Mouse (Mus musculus) intestine, postnatal 0 days (tissue): ENCODE results near the gene Akap6. TPM values are rescaled to one million over a fixed set of nuclear protein-coding genes. Genes with fewer than 3 reads are reported as not detected.

Experiments used
- ATAC-seq: fragments of 200-750 bp; cut with Nextera tagmentation; 2 replicates; pipeline ENCODE4 v1.8.0; 2017; ENCODE audit warnings: mild to moderate bottlenecking, moderate TSS enrichment, moderate library complexity
- H3K27ac ChIP-seq: fragments of 300-500 bp; sonication (generic); 2 replicates; pipeline ENCODE4 v1.5.1; 2014; ENCODE audit warnings: mild to moderate bottlenecking, low read depth, low read length, moderate library complexity
- H3K27me3 ChIP-seq: fragments of 300-500 bp; sonication (generic); replicated peaks from 2 replicates; pipeline ENCODE4 v1.6.1; 2014; ENCODE audit warnings: low read length, mixed read lengths; ENCODE audit not compliant: control insufficient read depth, insufficient read depth
- H3K36me3 ChIP-seq: fragments of 300-500 bp; sonication (generic); 2 replicates; pipeline ENCODE4 v1.6.1; 2014; ENCODE audit warnings: mild to moderate bottlenecking, moderate library complexity; ENCODE audit not compliant: control insufficient read depth, insufficient read depth
- H3K4me1 ChIP-seq: fragments of 300-500 bp; sonication (generic); replicated peaks from 2 replicates; pipeline ENCODE4 v1.6.1; 2014; ENCODE audit warnings: antibody characterized with exemption, low read length, mixed read lengths; ENCODE audit not compliant: control insufficient read depth, insufficient read depth
- H3K4me2 ChIP-seq: fragments of 300-500 bp; sonication (generic); replicated peaks from 2 replicates; pipeline ENCODE4 v1.6.1; 2014; ENCODE audit warnings: low read depth, mild to moderate bottlenecking, moderate library complexity
- H3K4me3 ChIP-seq: fragments of 300-500 bp; sonication (generic); 2 replicates; pipeline ENCODE4 v1.5.1; 2014; ENCODE audit warnings: low read depth, low read length
- H3K9ac ChIP-seq: fragments of 300-500 bp; sonication (generic); 2 replicates; pipeline ENCODE4 v1.6.1; 2014; ENCODE audit warnings: mild to moderate bottlenecking, low read depth, low read length
- H3K9me3 ChIP-seq: fragments of 300-500 bp; sonication (generic); 2 replicates; pipeline ENCODE4 v1.6.1; 2016; ENCODE audit warnings: mixed run types; ENCODE audit not compliant: control insufficient read depth
- CTCF ChIP-seq: sonication (generic); IDR thresholded peaks from 2 replicates; pipeline ENCODE4 v1.5.1; 2016; ENCODE audit warnings: low read depth, mild to moderate bottlenecking, control low read depth, antibody characterized with exemption, moderate library complexity
- WGBS: fragments of 180-500 bp; shearing (Covaris S2); extraction: QIAGEN DNeasy Blood & Tissue Kit; methylation state at CpG from one replicate; pipeline ENCODE4 v1.1.7; 2014; 5-methylcytosine and 5-hydroxymethylcytosine counted together
- polyA plus RNA-seq: library from polyadenylated mRNA; unstranded; fragments of >200 nt; fragmentation: Nextera tagmentation; extraction: Ambion mirVana; gene quantifications from 2 replicates; pipeline ENCODE4 v1.2.1, GENCODE M21; 2015

Gene Akap6
- polyA plus RNA-seq, 1 experiment from 2014 or later: 0.73 TPM

- H3K4me2 ChIP-seq: no peak overlapping the region
- H3K27ac ChIP-seq: no peak overlapping the region
- no peaks in the 10 kb centered on the region for H3K9me3 ChIP-seq
- 48% methylated on average over 12 of the region's 12 CpGs for WGBS
- no peak overlapping the region for H3K4me3 ChIP-seq
- no peaks in the 10 kb centered on the region for H3K36me3 ChIP-seq
- H3K9ac ChIP-seq: no peak overlapping the region
- no peak for TF ChIP-seq CTCF
- H3K4me1 ChIP-seq: no peaks in the 10 kb centered on the region
- ATAC-seq: no peak
- no peaks in the 10 kb centered on the region for H3K27me3 ChIP-seq
Observed at GRCm38 (mm10) chr12:52750006-52750405, 50.8 kb downstream of the Akap6 start.

GRCm38 (mm10) chr12:52755649-52756048 is 56.5 kb downstream of the Akap6 start:
- no peak for ATAC-seq
- Histone ChIP-seq H3K4me2 (no peak overlapping the region), H3K4me3 (no peak overlapping the region)

GRCm38 (mm10) chr12:52757881-52758280 is 58.7 kb downstream of the Akap6 start:
- no peaks in the 10 kb centered on the region for H3K4me1 ChIP-seq
- no peak overlapping the region for H3K9ac ChIP-seq
- no peaks in the 10 kb centered on the region for H3K36me3 ChIP-seq
- no peak for TF ChIP-seq CTCF
- no peak overlapping the region for H3K4me3 ChIP-seq
- H3K27ac ChIP-seq: no peak overlapping the region
- ATAC-seq: no peak
- 35% methylated on average over 4 of the region's 4 CpGs for WGBS
- no peaks in the 10 kb centered on the region for H3K9me3 ChIP-seq
- no peaks in the 10 kb centered on the region for H3K27me3 ChIP-seq
- H3K4me2 ChIP-seq: no peak overlapping the region

More at GRCm38 (mm10) chr12:52755649-52756048, 56.5 kb downstream of the Akap6 start:
- H3K27me3 ChIP-seq: no peaks in the 10 kb centered on the region
- 92% methylated on average over 2 of the region's 2 CpGs for WGBS
- H3K36me3 ChIP-seq: no peaks in the 10 kb centered on the region
- H3K9me3 ChIP-seq: no peaks in the 10 kb centered on the region
- TF ChIP-seq CTCF: no peak
- H3K4me1 ChIP-seq: no peaks in the 10 kb centered on the region
- H3K9ac ChIP-seq: no peak overlapping the region
- no peak overlapping the region for H3K27ac ChIP-seq

- H3K27ac ChIP-seq: no peak overlapping the region
Observed at GRCm38 (mm10) chr12:52764046-52764445, 64.9 kb downstream of the Akap6 start.

GRCm38 (mm10) chr12:52764810-52765209 is 65.6 kb downstream of the Akap6 start:
- WGBS: 62% methylated on average over 3 of the region's 3 CpGs
- Histone ChIP-seq H3K4me1 (no peaks in the 10 kb centered on the region), H3K4me2 (no peak overlapping the region), H3K36me3 (no peaks in the 10 kb centered on the region), H3K27ac (no peak overlapping the region), H3K4me3 (no peak overlapping the region), H3K9ac (no peak overlapping the region), H3K27me3 (no peaks in the 10 kb centered on the region), H3K9me3 (no peaks in the 10 kb centered on the region)
- no peak for TF ChIP-seq CTCF
- no peak for ATAC-seq

More at GRCm38 (mm10) chr12:52764046-52764445, 64.9 kb downstream of the Akap6 start:
- Histone ChIP-seq H3K4me2 (no peak overlapping the region), H3K27me3 (no peaks in the 10 kb centered on the region), H3K9ac (no peak overlapping the region), H3K36me3 (no peaks in the 10 kb centered on the region), H3K4me3 (no peak overlapping the region), H3K4me1 (no peaks in the 10 kb centered on the region), H3K9me3 (no peaks in the 10 kb centered on the region)
- no peak for ATAC-seq
- no peak for TF ChIP-seq CTCF
- WGBS: 87% methylated on average over 2 of the region's 2 CpGs

GRCm38 (mm10) chr12:52769561-52769960 is 70.4 kb downstream of the Akap6 start:
- H3K27ac ChIP-seq: no peak overlapping the region
- WGBS: 71% methylated on average over 3 of the region's 3 CpGs

GRCm38 (mm10) chr12:52771931-52772330 is 72.7 kb downstream of the Akap6 start:
- no peak for TF ChIP-seq CTCF

More at GRCm38 (mm10) chr12:52769561-52769960, 70.4 kb downstream of the Akap6 start:
- no peaks in the 10 kb centered on the region for H3K27me3 ChIP-seq
- H3K9me3 ChIP-seq: no peaks in the 10 kb centered on the region
- no peak for ATAC-seq
- H3K4me1 ChIP-seq: no peaks in the 10 kb centered on the region; the same call in 1 of the 2 replicates
- H3K36me3 ChIP-seq: no peaks in the 10 kb centered on the region
- H3K9ac ChIP-seq: no peak overlapping the region
- TF ChIP-seq CTCF: no peak
- no peak overlapping the region for H3K4me3 ChIP-seq
- no peak overlapping the region for H3K4me2 ChIP-seq

More at GRCm38 (mm10) chr12:52771931-52772330, 72.7 kb downstream of the Akap6 start:
- no peaks in the 10 kb centered on the region for H3K27me3 ChIP-seq
- no peak for ATAC-seq
- H3K4me2 ChIP-seq: no peak overlapping the region
- no peak overlapping the region for H3K9ac ChIP-seq
- H3K4me3 ChIP-seq: no peak overlapping the region
- H3K9me3 ChIP-seq: no peaks in the 10 kb centered on the region
- no peak overlapping the region for H3K27ac ChIP-seq
- WGBS: 63% methylated on average over 7 of the region's 7 CpGs
- no peaks in the 10 kb centered on the region for H3K36me3 ChIP-seq
- H3K4me1 ChIP-seq: no peaks in the 10 kb centered on the region; the same call in 1 of the 2 replicates
